In the genomic region with DNA sequence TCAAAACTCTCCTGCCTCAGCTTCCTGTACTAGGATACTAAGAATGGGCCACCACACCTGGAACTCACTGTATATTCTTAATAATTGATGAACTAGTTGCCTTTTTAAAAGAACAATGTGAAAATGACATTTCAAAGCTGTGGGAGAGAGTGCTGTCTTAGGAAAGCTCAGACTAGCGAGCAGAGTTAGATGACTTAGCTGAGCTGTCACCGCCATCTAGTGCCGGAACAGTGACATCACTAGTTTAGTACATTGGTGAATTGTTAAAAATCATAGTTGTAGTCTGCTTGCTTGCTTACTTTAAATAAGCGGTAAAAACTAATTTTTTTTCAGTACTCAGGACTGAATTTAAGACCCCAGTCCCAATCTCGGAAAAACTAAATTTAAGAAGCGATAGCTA, we compare ENCODE assay signal across 8 mouse cellular contexts. TPM values are rescaled to one million over a fixed set of nuclear protein-coding genes. Genes with fewer than 3 reads are reported as not detected.
A peak's percentile ranks its signal among the peaks of the same experiment; 100 is the strongest.
DNase-seq lines count a peak whose midpoint lies in the region; ATAC-seq and TF ChIP-seq lines count a peak whose summit lies in the region.

No protein-coding gene starts in this region.

- H3K27me3 ChIP-seq in heart, adult 2 months (ENCODE audit: control insufficient read depth, insufficient read depth, low read length) = no peaks in the 10 kb centered on the region
- no peaks in the 10 kb centered on the region for H3K27me3 ChIP-seq in ES-Bruce4 (ENCODE audit: control insufficient read depth, insufficient read depth, low read length, poor library complexity, severe bottlenecking)
- no peaks in the 10 kb centered on the region for H3K27me3 ChIP-seq in forebrain, embryonic 15.5 days

- H3K4me2 ChIP-seq in forebrain, embryonic 15.5 days (replicated peaks) = no peak overlapping the region

- H3K4me1 ChIP-seq in heart, adult 2 months (ENCODE audit: control insufficient read depth, insufficient read depth, low read length) = 0 out of 2 replicates have a peak, but pooled peaks cover 2% of the 10 kb centered on the region
- H3K4me1 ChIP-seq in ES-Bruce4 (ENCODE audit: control insufficient read depth, insufficient read depth, low read length) = no peaks in the 10 kb centered on the region
- no peaks in the 10 kb centered on the region for H3K4me1 ChIP-seq in forebrain, embryonic 15.5 days

- peak; percentile 92 for TF ChIP-seq EP300 in heart, adult 2 months (IDR thresholded peaks at IDR 0.05; ENCODE audit: insufficient read depth, low read depth, low read length)
- TF ChIP-seq EP300 in ES-Bruce4 (IDR thresholded peaks at IDR 0.05; ENCODE audit: insufficient read depth, low read depth, low read length) = no peak

- peak; percentile 52 to 60 for DNase-seq in heart, adult 2 months
- DNase-seq in heart, postnatal 25 days (ENCODE audit: low spot score) = no peak
- peak; percentile 58 to 67 for DNase-seq in cerebellum, adult 18-20 months
- peak; percentile 53 to 66 for DNase-seq in kidney, postnatal 25 days
- DNase-seq in lung, postnatal 10 days = peak; percentile 77
- peak; percentile 63 for DNase-seq in right cerebral cortex, adult 18-20 months

- no peak for TF ChIP-seq POLR2A in heart, adult 2 months (IDR thresholded peaks at IDR 0.05; ENCODE audit: insufficient read depth, low read depth, low read length)
- TF ChIP-seq POLR2A in ES-Bruce4 (IDR thresholded peaks at IDR 0.05; ENCODE audit: insufficient read depth, low read length) = no peak

- peak; percentile 53 for ATAC-seq in forebrain, embryonic 15.5 days (replicated peaks)

- 4% methylated on average over 6 of the region's 6 CpGs for WGBS in heart, adult 2 months
- 8% methylated on average over 6 of the region's 6 CpGs for WGBS in forebrain, embryonic 15.5 days

- no peaks in the 10 kb centered on the region for H3K36me3 ChIP-seq in heart, adult 2 months (ENCODE audit: control insufficient read depth, insufficient read depth, low read length)
- no peaks in the 10 kb centered on the region for H3K36me3 ChIP-seq in ES-Bruce4 (ENCODE audit: control insufficient read depth, insufficient read depth, low read length, poor library complexity, severe bottlenecking)
- H3K36me3 ChIP-seq in forebrain, embryonic 15.5 days = no peaks in the 10 kb centered on the region

- intact Hi-C loops in heart, adult 2 months (cut with DNase I) = loop anchor here (1.0 to 2.0 kb wide), 3 partner anchors 82 to 245 kb away; no protein-coding TSS in a partner anchor
- intact Hi-C loops in heart, postnatal 25 days (cut with DNase I) = loop anchor here (1.0 to 2.0 kb wide), 3 partner anchors 82 to 245 kb away; no protein-coding TSS in a partner anchor

- H3K27ac ChIP-seq in heart, adult 2 months = no peak overlapping the region
- H3K27ac ChIP-seq in ES-Bruce4 (ENCODE audit: insufficient read depth, low read length) = no peak overlapping the region
- H3K27ac ChIP-seq in forebrain, embryonic 15.5 days (replicated peaks) = no peak overlapping the region

- H3K9me3 ChIP-seq in ES-Bruce4 (replicated peaks; ENCODE audit: control insufficient read depth, insufficient read depth, low read length, poor library complexity, severe bottlenecking) = no peaks in the 10 kb centered on the region
- no peaks in the 10 kb centered on the region for H3K9me3 ChIP-seq in forebrain, embryonic 15.5 days

- H3K79me2 ChIP-seq in heart, adult 2 months (replicated peaks; ENCODE audit: control insufficient read depth, insufficient read depth, low read length) = no peaks in the 10 kb centered on the region

- no peak overlapping the region for H3K4me3 ChIP-seq in heart, adult 2 months
- H3K4me3 ChIP-seq in ES-Bruce4 (ENCODE audit: low read depth, low read length) = no peak overlapping the region
- H3K4me3 ChIP-seq in forebrain, embryonic 15.5 days = no peak overlapping the region

- peak; percentile 91 for TF ChIP-seq CTCF in heart, adult 2 months (IDR thresholded peaks at IDR 0.05)
- peak; percentile 41 for TF ChIP-seq CTCF in ES-Bruce4 (IDR thresholded peaks at IDR 0.05; ENCODE audit: low read depth, low read length)

- H3K9ac ChIP-seq in heart, adult 2 months (ENCODE audit: low read depth, low read length) = no peak overlapping the region
- H3K9ac ChIP-seq in ES-Bruce4 (ENCODE audit: low read depth, poor library complexity, severe bottlenecking) = no peak overlapping the region
- H3K9ac ChIP-seq in forebrain, embryonic 15.5 days (replicated peaks) = no peak overlapping the region

RNA-seq across cellular contexts. Expression of a gene that starts 35.1 kb away (rescaled TPM):
- total RNA-seq in heart, adult 2 months (2021) = under 1 TPM; 0.08 to 0.41 TPM
- 0.15 and 0.23 TPM in 2 replicates for polyA plus RNA-seq in heart, adult 2 months (2012; rRNA removed)
- under 1 TPM; 0.17 to 0.39 TPM for total RNA-seq in heart, postnatal 25 days (2021)
- polyA plus RNA-seq in ES-Bruce4 (2011; ENCODE audit: insufficient read depth, insufficient read length, low read depth, missing spikeins) = 1.2 and 2.0 TPM in 2 replicates
- 2.7 and 3.1 TPM in 2 replicates for polyA plus RNA-seq in forebrain, embryonic 15.5 days (2015; fragmentation: Nextera tagmentation; extraction: Ambion mirVana)

RNA-seq across cellular contexts. Expression of a gene that starts 46.2 kb away (rescaled TPM):
- 100 to 1,000 TPM in 1 of 2 experiments, 10 to 100 TPM in 1; 89.2 to 106 TPM for total RNA-seq in heart, adult 2 months (2021)
- 57.4 and 95.6 TPM in 2 replicates for polyA plus RNA-seq in heart, adult 2 months (2012; rRNA removed)
- total RNA-seq in heart, postnatal 25 days (2021) = 10 to 100 TPM; 64.1 to 71.6 TPM
- 3.9 and 4.0 TPM in 2 replicates for polyA plus RNA-seq in ES-Bruce4 (2011; ENCODE audit: insufficient read depth, insufficient read length, low read depth, missing spikeins)
- 107 and 114 TPM in 2 replicates for polyA plus RNA-seq in forebrain, embryonic 15.5 days (2015; fragmentation: Nextera tagmentation; extraction: Ambion mirVana)

Comparison
In these comparisons a context has a peak if more than half of its experiments do, and no peak if none do; other contexts are left out.
1. RNA of a gene that starts 46.2 kb away (polyA plus RNA-seq): 107 to 114 TPM in forebrain, embryonic 15.5 days and 57.4 to 95.6 TPM in heart, adult 2 months; 3.9 to 4.0 TPM in ES-Bruce4; every median in the first group is over 10 times any median in the second.